Mouse (Mus musculus) heart, adult 9 months (tissue): ENCODE measurements around the gene Zswim8.

Experiments
- DNase-seq, 2 experiments: peaks; one replicate each; pipeline ENCODE4 v3.0.0; 2022; ENCODE audit warnings: low spot score in 2 of 2

Zswim8 gene

DNA sequence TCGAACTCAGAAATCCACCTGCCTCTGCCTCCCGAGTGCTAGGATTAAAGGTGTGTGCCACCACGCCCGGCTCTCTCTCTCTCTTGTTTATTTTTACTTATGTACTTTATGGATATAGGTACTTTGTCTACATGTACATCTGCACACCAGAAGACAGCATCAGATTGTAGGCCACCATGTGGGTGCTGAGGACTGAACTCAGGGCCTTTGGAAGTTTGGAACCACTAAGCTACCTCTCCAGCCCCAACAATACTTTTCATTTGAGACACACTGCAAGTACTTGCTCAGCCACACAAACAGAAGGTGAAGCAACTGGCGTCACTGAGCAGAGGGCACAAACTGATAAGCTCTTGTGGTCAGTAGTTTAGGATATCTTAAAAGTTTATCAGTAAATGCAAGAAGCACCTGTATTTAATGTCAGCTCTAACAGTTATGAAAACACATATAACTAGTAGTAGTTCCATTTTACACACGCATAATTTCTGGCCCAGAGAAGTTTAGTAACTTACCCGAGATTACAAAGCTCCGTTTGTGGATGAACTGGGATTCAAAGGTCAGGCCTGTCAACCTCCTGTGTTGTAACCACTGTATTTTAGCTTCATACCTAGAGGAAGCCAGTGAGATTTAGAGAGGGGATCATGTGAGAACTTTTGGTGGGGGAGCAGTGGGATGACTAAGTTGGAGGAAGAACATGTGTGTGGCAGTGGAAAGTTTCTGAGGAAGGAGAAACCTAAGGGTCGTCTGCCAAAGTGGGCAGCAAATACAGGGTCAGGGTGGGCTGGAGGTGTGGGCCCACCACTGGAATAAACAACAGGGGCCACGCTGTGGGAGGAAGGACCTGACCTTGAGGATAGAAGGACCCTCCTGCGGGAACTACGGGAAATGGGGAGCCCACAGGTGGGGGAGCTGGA, 25.9 kb downstream of the Zswim8 start:
- peak in 1 of 2 experiments; percentile 27 for DNase-seq

GRCm38 (mm10) chr14:20733952-20734774, 26.8 kb downstream of the Zswim8 start, which contains the start of gene Ndst2:
Gene Ndst2 (minus strand): TSS chr14:20734562.
- peak; percentile 89 to 90 for DNase-seq

GRCm38 (mm10) chr14:20735052-20735451, 27.7 kb downstream of the Zswim8 start:
- no peak for DNase-seq

DNA sequence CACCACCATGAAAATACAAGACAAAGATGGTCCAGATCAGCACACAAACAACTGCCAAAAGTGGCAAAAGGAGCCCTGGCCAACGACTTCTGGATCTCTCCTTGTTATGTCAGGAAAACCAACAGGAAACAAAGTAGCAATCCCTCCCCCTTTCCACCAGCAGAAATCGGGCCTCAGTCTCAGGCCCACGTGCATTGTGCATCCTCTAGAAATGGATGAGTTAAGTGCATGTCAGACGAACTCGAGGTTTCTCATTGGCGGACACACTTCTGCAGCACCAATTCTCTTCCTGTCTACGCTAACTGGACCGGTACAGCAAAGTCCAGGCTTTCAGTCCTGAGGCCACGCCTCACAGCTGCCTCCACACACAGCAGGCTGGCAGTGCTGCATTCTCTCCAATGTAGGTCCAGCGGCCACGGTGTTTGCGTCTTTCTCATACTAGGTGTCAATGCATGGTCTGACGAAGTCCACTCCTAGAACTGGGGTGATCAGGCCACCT, 28.6 kb downstream of the Zswim8 start:
- no peak for DNase-seq

DNA sequence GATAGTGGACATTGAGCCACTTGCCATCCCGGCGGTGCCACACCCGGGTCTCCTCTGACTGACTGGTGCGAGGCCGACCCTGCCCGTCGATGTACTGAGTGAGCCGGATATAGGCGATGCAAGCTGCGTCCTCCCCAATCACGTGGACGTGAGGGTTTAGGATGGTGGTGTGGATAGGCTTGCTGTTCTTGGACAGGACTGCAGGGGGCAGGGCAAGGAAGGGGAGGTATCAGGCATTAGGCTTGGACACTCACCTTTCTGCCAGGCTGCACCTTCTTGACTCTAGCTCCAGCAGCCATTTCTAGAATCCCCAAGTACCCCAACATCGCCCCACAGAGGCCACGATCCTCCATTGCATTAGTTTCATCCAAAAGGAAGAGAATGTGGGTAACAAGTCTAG, 30.0 kb downstream of the Zswim8 start:
- DNase-seq = peak; percentile 52 to 62

DNA sequence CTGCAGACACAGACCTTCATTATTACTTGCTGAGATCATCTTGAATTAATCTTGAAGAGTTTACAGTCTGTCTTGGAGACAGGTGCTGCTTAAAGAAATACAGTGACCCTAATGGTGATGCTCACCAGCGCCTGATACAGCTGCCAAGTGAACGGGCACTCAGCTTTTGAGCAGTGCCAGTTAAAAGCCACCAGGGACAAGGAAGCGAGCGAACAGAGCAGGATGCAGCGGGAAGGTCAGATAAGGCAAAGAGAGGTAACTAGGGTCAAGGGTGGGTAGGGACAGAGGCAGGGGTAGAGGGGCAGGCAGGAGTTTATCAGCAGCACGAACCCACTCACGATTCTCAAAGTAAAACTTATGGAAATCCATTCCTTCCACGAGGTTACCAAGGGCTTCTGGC, 31.2 kb downstream of the Zswim8 start:
- DNase-seq = no peak

GRCm38 (mm10) chr14:20741301-20741700, 33.9 kb downstream of the Zswim8 start:
- no peak for DNase-seq

GRCm38 (mm10) chr14:20743614-20744013, 36.3 kb downstream of the Zswim8 start:
- DNase-seq = no peak

- no peak for DNase-seq
These were observed 39.6 kb downstream of the Zswim8 start for GRCm38 (mm10) chr14:20746935-20747334.

DNA sequence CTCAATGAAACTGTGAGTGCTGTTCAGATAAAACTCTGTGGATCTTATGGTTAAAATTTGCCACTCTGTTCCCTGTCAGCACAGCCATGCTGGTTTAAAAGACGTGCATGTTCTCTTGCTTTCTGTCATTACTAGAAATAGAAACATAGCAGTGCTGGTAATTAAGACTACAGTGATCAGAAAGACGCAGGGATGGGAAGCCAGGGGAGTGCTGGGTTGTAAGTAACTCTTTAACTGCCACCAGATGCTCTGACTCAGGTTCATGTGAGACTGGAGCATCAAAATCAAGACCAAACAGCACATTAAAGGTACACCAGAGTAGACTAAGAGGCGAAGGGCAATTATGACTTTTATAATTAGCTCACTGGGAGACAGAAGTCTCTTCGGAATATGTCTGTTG, 41.0 kb downstream of the Zswim8 start:
- no peak for DNase-seq

DNA sequence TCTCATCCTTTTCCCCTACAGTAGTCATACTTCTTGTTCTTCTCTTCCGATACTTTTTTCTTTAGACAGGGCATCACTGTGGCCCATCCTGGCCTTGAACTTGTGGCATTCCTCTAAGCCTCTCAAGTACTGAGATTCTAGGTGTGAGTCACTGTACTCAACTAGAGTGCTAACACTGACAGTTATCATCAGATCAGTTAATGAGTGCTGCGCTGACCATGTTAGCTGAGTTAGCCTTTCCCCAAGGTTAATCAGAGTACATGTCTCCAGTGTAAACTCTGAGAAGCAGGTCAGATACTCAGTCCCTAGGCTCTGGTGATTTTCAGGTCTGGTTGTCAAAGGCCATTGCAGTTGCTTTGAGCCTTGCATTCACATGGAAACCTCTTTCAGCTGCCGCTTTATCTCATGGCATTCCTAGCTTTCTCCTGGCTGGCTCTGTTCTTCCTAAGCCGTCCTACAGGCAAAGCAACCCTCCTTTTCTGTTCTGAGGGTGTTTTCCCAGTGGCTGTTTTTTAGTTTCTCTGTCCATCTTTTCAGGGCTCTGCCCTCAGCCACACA, 42.2 kb downstream of the Zswim8 start:
- DNase-seq = no peak

GRCm38 (mm10) chr14:20750503-20750902, 43.2 kb downstream of the Zswim8 start:
- DNase-seq = no peak

GRCm38 (mm10) chr14:20753792-20754191, 46.4 kb downstream of the Zswim8 start:
- DNase-seq = no peak

- DNase-seq = peak in 1 of 2 experiments; percentile 45
These were observed 50.1 kb downstream of the Zswim8 start for GRCm38 (mm10) chr14:20757370-20757907.

GRCm38 (mm10) chr14:20758768-20759435, 51.5 kb downstream of the Zswim8 start:
- no peak for DNase-seq

DNA sequence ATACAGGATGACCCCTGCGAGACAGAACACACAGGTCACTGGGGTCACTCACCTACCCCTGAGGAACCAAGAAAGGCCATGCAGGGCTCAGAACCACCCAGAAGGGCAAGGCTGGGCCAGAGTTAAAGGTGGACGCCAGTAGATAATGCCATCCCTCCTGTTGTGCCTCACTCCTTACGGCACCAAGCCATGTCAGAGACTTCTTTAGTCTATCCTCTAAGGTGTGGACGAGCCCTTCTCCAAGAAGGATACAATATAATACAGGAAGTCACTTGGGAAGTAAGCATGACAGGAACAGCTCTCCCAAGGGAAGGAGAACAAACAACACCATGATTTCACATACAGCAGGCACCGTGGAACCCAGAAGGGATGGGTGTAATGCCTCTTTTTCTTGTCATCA, 57.6 kb downstream of the Zswim8 start:
- peak in 1 of 2 experiments; percentile 36 for DNase-seq

GRCm38 (mm10) chr14:20765642-20766258, 58.4 kb downstream of the Zswim8 start:
- DNase-seq = peak; percentile 89 to 90

- no peak for DNase-seq
These were observed 60.6 kb downstream of the Zswim8 start for GRCm38 (mm10) chr14:20767936-20768335.

- peak; percentile 33 to 56 for DNase-seq
These were observed 61.2 kb downstream of the Zswim8 start for GRCm38 (mm10) chr14:20768581-20768980.

- DNase-seq = no peak
These were observed 64.6 kb downstream of the Zswim8 start for GRCm38 (mm10) chr14:20771941-20772340.

- DNase-seq = no peak
These were observed 65.5 kb downstream of the Zswim8 start for GRCm38 (mm10) chr14:20772808-20773207.
